ENCODE assay signal across 19 mouse cellular contexts in genomic region chr2:59397531-59397930, GRCm38 (mm10).
A peak's percentile ranks its signal among the peaks of the same experiment; 100 is the strongest.
DNase-seq lines count a peak whose midpoint lies in the region; ATAC-seq and TF ChIP-seq lines count a peak whose summit lies in the region.
"Had no signal": no experiment of that assay in that cellular context is flagged by ENCODE, and none has a peak within 500 bp of the region (broad histone marks: within the 10 kb centered on the region; RNA-seq: fewer than 3 reads in every experiment).

No protein-coding gene starts in this region.

- H3K4me3 ChIP-seq in embryonic fibroblast, embryonic 13.5 days (ENCODE audit: insufficient read depth, low read length): no peak overlapping the region
- H3K4me3 ChIP-seq: gastrocnemius, adult 2 months; hindbrain, embryonic 12.5 days; hindbrain, embryonic 15.5 days had no signal

- no peak for TF ChIP-seq CTCF in embryonic fibroblast, embryonic 13.5 days (IDR thresholded peaks at IDR 0.05; ENCODE audit: borderline replicate concordance, insufficient read depth, low read length)

- TF ChIP-seq POLR2A in embryonic fibroblast, embryonic 13.5 days (IDR thresholded peaks at IDR 0.05; ENCODE audit: low read depth, low read length): no peak

- no peak for ATAC-seq in CD4-positive, CD25-positive, alpha-beta regulatory T cell, adult 4 months
- ATAC-seq in cerebellum, adult (ENCODE audit: insufficient number of reproducible peaks, low FRiP score, low TSS enrichment): no peak
- ATAC-seq: activated CD4-positive, CD25-positive, alpha-beta regulatory T cell, adult 4 months; forebrain, embryonic 14.5 days; forebrain, postnatal 0 days had no signal

- peak overlapping the region; percentile 44; the same call in 1 of the 2 replicates for H3K27ac ChIP-seq in embryonic fibroblast, embryonic 13.5 days (ENCODE audit: insufficient read depth, low read length)
- H3K27ac ChIP-seq: gastrocnemius, adult 2 months; hindbrain, embryonic 12.5 days; hindbrain, embryonic 15.5 days had no signal

- H3K4me1 ChIP-seq in embryonic fibroblast, embryonic 13.5 days (ENCODE audit: control insufficient read depth, insufficient read depth, low read length): no peaks in the 10 kb centered on the region
- H3K4me1 ChIP-seq: hindbrain, embryonic 12.5 days; hindbrain, embryonic 15.5 days had no signal

- DNase-seq in 3T3-L1 (ENCODE audit: low read depth, low spot score): peak; percentile 69
- DNase-seq in Muller cell, postnatal 12 days (ENCODE audit: inconsistent ontology term): peak; percentile 26
- DNase-seq in spleen, postnatal 10 days (ENCODE audit: low spot score in 2 of 2): no peak
- DNase-seq: adrenal gland, postnatal 10 days; cerebellum, adult 18-20 months; cerebellum, adult 9-10 months; cerebellum, postnatal 14 days; forebrain, postnatal 0 days; gastrocnemius, adult 2 months; gastrocnemius, postnatal 14 days; heart, adult 11 months; kidney, adult 11 months had no signal

Comparison
In these comparisons a context has a peak if more than half of its experiments do, and no peak if none do; other contexts are left out.
1. DNase-seq: peak in 3T3-L1 (single experiment) and Muller cell, postnatal 12 days (single experiment); none in spleen, postnatal 10 days (0 of 2).